Mouse (Mus musculus) limb, embryonic 10.5 days (tissue): ENCODE results near the gene Tecta. TPM values are rescaled to one million over a fixed set of nuclear protein-coding genes. Genes with fewer than 3 reads are reported as not detected.

Experiments
- DNase-seq: peaks from one replicate; pipeline ENCODE4 v3.0.0-alpha.2; 2017; ENCODE audit warnings: low spot score
- H3K27ac ChIP-seq: fragments of 300-500 bp; sonication (generic); 2 replicates; pipeline ENCODE4 v1.5.1; 2016; ENCODE audit warnings: mild to moderate bottlenecking
- H3K27me3 ChIP-seq: fragments of 300-500 bp; sonication (generic); 2 replicates; pipeline ENCODE4 v1.6.1; 2016; ENCODE audit warnings: low read depth, mild to moderate bottlenecking; ENCODE audit not compliant: poor library complexity, severe bottlenecking
- H3K36me3 ChIP-seq: fragments of 300-500 bp; sonication (generic); 2 replicates; pipeline ENCODE4 v1.6.1; 2016; ENCODE audit warnings: mild to moderate bottlenecking, moderate library complexity
- H3K4me1 ChIP-seq: fragments of 300-500 bp; sonication (generic); 2 replicates; pipeline ENCODE4 v1.6.1; 2016
- H3K4me3 ChIP-seq: fragments of 300-500 bp; sonication (generic); 2 replicates; pipeline ENCODE4 v1.5.1; 2016; ENCODE audit warnings: mild to moderate bottlenecking, moderate library complexity
- H3K9me3 ChIP-seq: fragments of 300-500 bp; sonication (generic); replicated peaks from 2 replicates; pipeline ENCODE4 v1.6.1; 2016; ENCODE audit warnings: mild to moderate bottlenecking
- WGBS: fragments of 180-500 bp; shearing (Covaris S2); methylation state at CpG from one replicate; pipeline ENCODE4 v1.1.7; 2016; 5-methylcytosine and 5-hydroxymethylcytosine counted together
- polyA plus RNA-seq: library from polyadenylated mRNA; unstranded; fragments of >200 nt; fragmentation: Nextera tagmentation; extraction: Ambion mirVana; gene quantifications from 2 replicates; pipeline ENCODE4 v1.2.1, GENCODE M21; 2016

Gene Tecta
- polyA plus RNA-seq, 1 experiment from 2014 or later, result 0.05 TPM

GRCm38 (mm10) chr9:42329753-42330152, 70.0 kb downstream of the Tecta start:
- no peak for DNase-seq
- H3K9me3 ChIP-seq, result no peaks in the 10 kb centered on the region
- no peaks in the 10 kb centered on the region for H3K36me3 ChIP-seq
- peaks cover 4% of the 10 kb centered on the region; the same call in 1 of the 2 replicates for H3K4me1 ChIP-seq
- peaks cover 11% of the 10 kb centered on the region; the same call in 1 of the 2 replicates for H3K27me3 ChIP-seq
- 81% methylated on average over 9 of the region's 9 CpGs for WGBS
- H3K27ac ChIP-seq, result no peak overlapping the region
- H3K4me3 ChIP-seq, result no peak overlapping the region

GRCm38 (mm10) chr9:42326688-42327440, 72.9 kb downstream of the Tecta start:
- WGBS, result 35% methylated on average over 11 of the region's 11 CpGs
- no peak overlapping the region for H3K4me3 ChIP-seq
- H3K27me3 ChIP-seq, result peaks cover 18% of the 10 kb centered on the region; the same call in 1 of the 2 replicates
- H3K4me1 ChIP-seq, result no peaks in the 10 kb centered on the region
- no peak for DNase-seq
- no peaks in the 10 kb centered on the region for H3K9me3 ChIP-seq
- H3K36me3 ChIP-seq, result no peaks in the 10 kb centered on the region
- no peak overlapping the region for H3K27ac ChIP-seq

- Histone ChIP-seq H3K27ac (no peak overlapping the region), H3K4me3 (peak overlapping the region; percentile 12; the same call in 1 of the 2 replicates), H3K27me3 (peaks cover 18% of the 10 kb centered on the region; the same call in 1 of the 2 replicates), H3K9me3 (no peaks in the 10 kb centered on the region), H3K4me1 (no peaks in the 10 kb centered on the region), H3K36me3 (no peaks in the 10 kb centered on the region)
- DNase-seq, result no peak
- WGBS, result 60% methylated on average over 29 of the region's 29 CpGs
Observed at GRCm38 (mm10) chr9:42324640-42325394, 74.9 kb downstream of the Tecta start.

- no peak overlapping the region for H3K27ac ChIP-seq
- no peaks in the 10 kb centered on the region for H3K36me3 ChIP-seq
- peaks cover 18% of the 10 kb centered on the region; the same call in 1 of the 2 replicates for H3K27me3 ChIP-seq
- H3K4me3 ChIP-seq, result no peak overlapping the region
- no peaks in the 10 kb centered on the region for H3K9me3 ChIP-seq
- 93% methylated on average over 8 of the region's 8 CpGs for WGBS
- DNase-seq, result no peak
- 0 out of 2 replicates have a peak, but pooled peaks cover 3% of the 10 kb centered on the region for H3K4me1 ChIP-seq
Observed at GRCm38 (mm10) chr9:42323238-42323637, 76.5 kb downstream of the Tecta start.

- 81% methylated on average over 2 of the region's 2 CpGs for WGBS
- Histone ChIP-seq H3K27ac (no peak overlapping the region), H3K27me3 (peaks cover 11% of the 10 kb centered on the region; the same call in 1 of the 2 replicates), H3K9me3 (no peaks in the 10 kb centered on the region), H3K36me3 (no peaks in the 10 kb centered on the region), H3K4me1 (0 out of 2 replicates have a peak, but pooled peaks cover 3% of the 10 kb centered on the region), H3K4me3 (no peak overlapping the region)
- no peak for DNase-seq
Observed at GRCm38 (mm10) chr9:42321442-42321841, 78.3 kb downstream of the Tecta start.

- peaks cover 11% of the 10 kb centered on the region; the same call in 1 of the 2 replicates for H3K27me3 ChIP-seq
- H3K27ac ChIP-seq, result no peak overlapping the region
- no peaks in the 10 kb centered on the region for H3K36me3 ChIP-seq
- DNase-seq, result no peak
- H3K4me3 ChIP-seq, result no peak overlapping the region
- 0 out of 2 replicates have a peak, but pooled peaks cover 3% of the 10 kb centered on the region for H3K4me1 ChIP-seq
- no peaks in the 10 kb centered on the region for H3K9me3 ChIP-seq
- WGBS, result 92% methylated on average over 7 of the region's 7 CpGs
Observed at GRCm38 (mm10) chr9:42320616-42321015, 79.1 kb downstream of the Tecta start.

- Histone ChIP-seq H3K9me3 (no peaks in the 10 kb centered on the region), H3K27ac (no peak overlapping the region), H3K4me1 (0 out of 2 replicates have a peak, but pooled peaks cover 3% of the 10 kb centered on the region), H3K36me3 (no peaks in the 10 kb centered on the region), H3K4me3 (no peak overlapping the region), H3K27me3 (no peaks in the 10 kb centered on the region)
- DNase-seq, result no peak
- WGBS, result 88% methylated on average over 9 of the region's 9 CpGs
Observed at GRCm38 (mm10) chr9:42318455-42318987, 81.2 kb downstream of the Tecta start.

- Histone ChIP-seq H3K4me3 (no peak overlapping the region), H3K4me1 (0 out of 2 replicates have a peak, but pooled peaks cover 3% of the 10 kb centered on the region), H3K27me3 (no peaks in the 10 kb centered on the region), H3K9me3 (no peaks in the 10 kb centered on the region), H3K36me3 (no peaks in the 10 kb centered on the region), H3K27ac (0 out of 2 replicates have a peak overlapping the region, but pooled peaks have one; percentile 25)
- DNase-seq, result no peak
- WGBS, result 52% methylated on average over 3 of the region's 3 CpGs
Observed at GRCm38 (mm10) chr9:42317337-42317736, 82.4 kb downstream of the Tecta start.

- H3K27me3 ChIP-seq, result no peaks in the 10 kb centered on the region
- 0 out of 2 replicates have a peak, but pooled peaks cover 3% of the 10 kb centered on the region for H3K4me1 ChIP-seq
- 77% methylated on average over 3 of the region's 3 CpGs for WGBS
- peak; percentile 23 for DNase-seq
- H3K36me3 ChIP-seq, result no peaks in the 10 kb centered on the region
- H3K4me3 ChIP-seq, result no peak overlapping the region
- no peak overlapping the region; the same call in 1 of the 2 replicates for H3K27ac ChIP-seq
- no peaks in the 10 kb centered on the region for H3K9me3 ChIP-seq
Observed at GRCm38 (mm10) chr9:42315816-42316215, 83.9 kb downstream of the Tecta start.

- H3K27me3 ChIP-seq, result no peaks in the 10 kb centered on the region
- no peak overlapping the region for H3K27ac ChIP-seq
- no peak overlapping the region for H3K4me3 ChIP-seq
- no peaks in the 10 kb centered on the region for H3K36me3 ChIP-seq
- DNase-seq, result no peak
- 0 out of 2 replicates have a peak, but pooled peaks cover 3% of the 10 kb centered on the region for H3K4me1 ChIP-seq
- no peaks in the 10 kb centered on the region for H3K9me3 ChIP-seq
- WGBS, result 62% methylated on average over 4 of the region's 4 CpGs
Observed at GRCm38 (mm10) chr9:42314959-42315358, 84.8 kb downstream of the Tecta start.

- no peak for DNase-seq
- no peak overlapping the region for H3K4me3 ChIP-seq
- 86% methylated on average over 6 of the region's 6 CpGs for whole genome bisulfite sequencing
- H3K27ac ChIP-seq, result no peak overlapping the region
- no peaks in the 10 kb centered on the region for H3K9me3 ChIP-seq
- 0 out of 2 replicates have a peak, but pooled peaks cover 3% of the 10 kb centered on the region for H3K4me1 ChIP-seq
- H3K36me3 ChIP-seq, result no peaks in the 10 kb centered on the region
- H3K27me3 ChIP-seq, result no peaks in the 10 kb centered on the region
Observed at GRCm38 (mm10) chr9:42314388-42314787, 85.3 kb downstream of the Tecta start.

GRCm38 (mm10) chr9:42313872-42314271, 85.9 kb downstream of the Tecta start:
- Histone ChIP-seq H3K4me3 (no peak overlapping the region), H3K4me1 (0 out of 2 replicates have a peak, but pooled peaks cover under 1% of the 10 kb centered on the region), H3K9me3 (no peaks in the 10 kb centered on the region), H3K36me3 (no peaks in the 10 kb centered on the region), H3K27me3 (no peaks in the 10 kb centered on the region), H3K27ac (no peak overlapping the region)
- no peak for DNase-seq
- 23% methylated on average over 3 of the region's 3 CpGs for WGBS
